Mouse (Mus musculus): Measurements from ENCODE around the gene Abhd2.
"Not testable (repeated sequence)": the region's sequence is repeated elsewhere in the genome, so short reads cannot be mapped to it uniquely, and the experiment has no call there.

Gene Abhd2

GRCm38 (mm10) chr7:79266228-79266627, 6.8 kb upstream of the Abhd2 start:
- no peak for DNase-seq (ENCODE audit: low spot score)

DNA sequence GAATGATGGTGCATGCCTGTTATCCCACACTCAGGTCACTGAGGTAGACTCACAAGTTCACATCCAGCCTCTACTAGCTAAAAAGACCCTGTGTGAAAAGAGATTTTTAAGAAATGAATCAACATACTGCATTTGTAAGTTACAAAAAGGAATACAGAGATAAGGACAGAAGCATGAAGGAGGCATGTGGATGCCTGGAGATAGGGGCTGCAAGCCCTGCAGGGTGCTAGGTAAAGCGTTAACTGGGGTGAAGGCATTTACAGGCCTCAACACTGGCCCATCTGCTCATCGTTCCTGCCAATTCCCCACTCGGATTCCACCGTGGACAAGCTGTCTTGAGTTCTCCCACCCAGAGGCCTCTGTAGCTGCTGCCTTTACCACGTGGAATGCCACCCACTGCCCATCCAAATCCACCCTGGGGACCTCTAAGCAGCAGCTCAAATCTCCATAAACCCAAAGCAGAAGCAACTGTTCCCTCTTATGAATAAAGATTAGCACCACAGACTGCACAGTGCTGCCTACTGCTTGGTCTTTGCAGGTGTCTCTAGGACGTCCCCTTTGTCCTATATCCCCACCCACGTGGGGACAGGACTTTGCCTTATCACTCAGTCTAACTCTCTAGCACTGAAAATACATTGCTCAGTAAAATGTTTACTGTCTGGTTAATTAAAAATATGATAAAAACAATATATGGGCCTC, 5.2 kb upstream of the Abhd2 start:
- no peak for DNase-seq (ENCODE audit: low spot score)

DNA sequence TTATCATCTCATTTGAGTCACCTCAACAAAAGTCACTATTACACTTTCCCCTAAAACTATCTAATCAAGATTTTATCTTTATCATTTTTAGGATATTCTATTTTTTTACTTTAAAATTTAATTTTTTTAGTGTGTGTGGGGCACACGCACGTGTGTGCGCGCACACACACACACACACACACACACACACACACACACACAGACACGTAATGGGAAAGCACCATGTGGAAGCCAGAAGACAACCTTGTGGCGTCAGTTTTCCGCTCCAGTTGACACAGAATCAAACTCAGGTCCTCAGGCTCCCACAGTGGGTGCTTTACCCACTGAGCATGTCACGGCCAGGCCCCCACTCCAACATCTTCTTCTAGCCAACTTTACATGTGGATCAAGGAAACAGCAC, 4.1 kb upstream of the Abhd2 start:
- no peak for DNase-seq (ENCODE audit: low spot score)

GRCm38 (mm10) chr7:79269411-79269810, 3.6 kb upstream of the Abhd2 start:
- no peak for DNase-seq (ENCODE audit: low spot score)

GRCm38 (mm10) chr7:79269866-79270265, 3.1 kb upstream of the Abhd2 start:
- DNase-seq (ENCODE audit: low spot score): no peak

GRCm38 (mm10) chr7:79270961-79271387, 2.0 kb upstream of the Abhd2 start:
- DNase-seq (ENCODE audit: low spot score): no peak

- DNase-seq (ENCODE audit: low spot score): no peak
Observed at GRCm38 (mm10) chr7:79271861-79272788, 874 bp upstream of the Abhd2 start.

DNA sequence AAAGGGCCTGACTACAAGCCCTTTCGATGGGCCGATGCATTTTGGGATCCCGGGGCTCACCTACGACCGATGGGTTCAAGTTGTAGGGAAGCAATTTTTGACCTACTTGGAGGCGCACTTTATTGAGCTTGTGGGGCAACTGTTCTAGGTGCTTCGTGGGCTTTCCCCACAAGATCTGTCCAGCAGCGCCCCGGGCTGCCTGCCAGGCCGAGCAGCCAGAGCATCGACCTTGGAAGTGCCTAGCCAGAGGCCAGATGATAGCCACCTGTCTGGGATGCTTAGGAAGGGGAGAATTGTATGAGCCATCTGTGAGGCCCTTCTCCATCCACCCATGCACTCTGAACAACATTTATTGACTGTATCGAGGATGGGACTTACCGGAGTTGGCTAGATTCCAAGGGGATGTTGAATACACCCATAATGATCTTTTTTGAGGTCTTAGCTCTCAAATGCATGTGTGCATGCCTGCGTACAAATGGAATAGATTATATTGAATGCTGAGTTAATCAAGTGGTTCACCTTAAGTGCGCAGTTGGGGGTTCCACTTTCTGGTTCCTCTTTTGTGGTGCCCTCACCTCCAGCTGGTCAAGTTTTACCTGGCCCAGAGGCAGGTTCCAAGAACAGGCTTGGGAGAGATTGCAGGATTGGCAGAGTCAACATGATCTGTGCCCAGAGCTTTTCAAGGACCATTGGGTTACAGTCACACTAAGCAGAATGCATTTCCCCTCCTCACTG, 906 bp downstream of the Abhd2 start:
- peak; percentile 39 for DNase-seq (ENCODE audit: low spot score)

DNA sequence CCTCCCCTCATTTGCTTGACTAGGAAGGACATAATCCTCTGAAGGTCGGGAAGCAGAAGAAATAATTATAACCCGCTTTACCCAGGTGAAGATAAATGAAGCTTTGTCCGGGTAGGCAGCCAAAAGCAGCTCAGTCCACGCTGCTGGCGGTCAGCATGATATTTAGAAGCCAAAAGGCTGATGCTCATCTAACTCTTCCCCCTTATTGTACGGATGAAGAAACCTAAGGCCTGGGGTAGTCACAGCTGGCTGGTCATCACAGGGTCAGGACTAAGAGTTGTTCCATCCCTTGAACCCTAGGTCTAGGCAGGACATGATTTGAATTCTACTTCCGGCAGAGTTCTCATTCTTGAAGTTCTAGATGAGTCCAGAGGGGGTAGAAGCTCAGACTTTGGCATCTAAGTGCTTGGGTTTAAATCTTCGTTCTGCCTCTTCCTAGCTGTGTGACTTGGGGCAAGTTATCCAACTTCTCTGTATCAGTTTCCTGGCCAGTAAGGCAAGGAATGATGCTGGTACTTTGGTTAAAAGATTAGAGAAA, 1.5 kb downstream of the Abhd2 start:
- no peak for DNase-seq (ENCODE audit: low spot score)

DNA sequence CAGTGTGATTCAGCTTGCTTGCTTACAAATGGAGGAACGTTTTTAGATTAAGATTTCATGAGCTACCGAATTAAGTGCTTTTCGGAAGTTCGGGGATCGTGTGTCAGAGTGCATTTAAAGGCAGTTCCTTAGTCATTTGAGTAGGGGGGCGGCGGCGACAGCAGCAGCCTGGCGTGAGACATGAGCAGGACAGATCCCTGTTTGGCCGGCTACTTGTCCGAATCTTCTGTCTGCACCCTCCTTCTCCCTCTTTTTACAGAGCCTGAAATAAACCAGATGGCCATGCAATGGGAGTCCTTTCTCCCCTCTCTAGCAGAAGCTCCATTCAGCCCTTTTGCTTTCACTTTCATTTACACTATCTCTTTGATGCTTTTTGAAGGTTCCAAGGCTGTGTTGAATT, 2.3 kb downstream of the Abhd2 start:
- no peak for DNase-seq (ENCODE audit: low spot score)

DNA sequence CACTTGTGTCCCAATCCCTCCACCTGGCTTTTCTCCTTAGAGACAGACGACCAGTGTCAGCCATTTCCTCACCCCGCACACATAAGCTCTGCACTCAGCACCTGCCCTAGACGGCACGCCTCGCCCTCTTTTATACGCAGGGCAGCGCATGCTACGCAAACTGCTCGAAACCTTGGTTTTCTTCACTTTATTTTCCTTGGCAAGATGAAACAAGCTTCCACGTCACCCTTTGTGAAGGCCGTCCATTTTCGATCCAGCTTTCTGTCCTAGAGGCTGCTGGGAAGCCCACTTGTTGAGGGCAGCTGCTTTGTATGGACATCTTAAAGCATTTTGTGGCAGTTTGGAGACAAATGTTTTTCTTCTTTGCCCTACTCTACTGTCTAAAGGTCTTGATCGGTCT, 5.4 kb downstream of the Abhd2 start:
- no peak for DNase-seq (ENCODE audit: low spot score)

GRCm38 (mm10) chr7:79279376-79280029, 6.5 kb downstream of the Abhd2 start:
- DNase-seq (ENCODE audit: low spot score): no peak

DNA sequence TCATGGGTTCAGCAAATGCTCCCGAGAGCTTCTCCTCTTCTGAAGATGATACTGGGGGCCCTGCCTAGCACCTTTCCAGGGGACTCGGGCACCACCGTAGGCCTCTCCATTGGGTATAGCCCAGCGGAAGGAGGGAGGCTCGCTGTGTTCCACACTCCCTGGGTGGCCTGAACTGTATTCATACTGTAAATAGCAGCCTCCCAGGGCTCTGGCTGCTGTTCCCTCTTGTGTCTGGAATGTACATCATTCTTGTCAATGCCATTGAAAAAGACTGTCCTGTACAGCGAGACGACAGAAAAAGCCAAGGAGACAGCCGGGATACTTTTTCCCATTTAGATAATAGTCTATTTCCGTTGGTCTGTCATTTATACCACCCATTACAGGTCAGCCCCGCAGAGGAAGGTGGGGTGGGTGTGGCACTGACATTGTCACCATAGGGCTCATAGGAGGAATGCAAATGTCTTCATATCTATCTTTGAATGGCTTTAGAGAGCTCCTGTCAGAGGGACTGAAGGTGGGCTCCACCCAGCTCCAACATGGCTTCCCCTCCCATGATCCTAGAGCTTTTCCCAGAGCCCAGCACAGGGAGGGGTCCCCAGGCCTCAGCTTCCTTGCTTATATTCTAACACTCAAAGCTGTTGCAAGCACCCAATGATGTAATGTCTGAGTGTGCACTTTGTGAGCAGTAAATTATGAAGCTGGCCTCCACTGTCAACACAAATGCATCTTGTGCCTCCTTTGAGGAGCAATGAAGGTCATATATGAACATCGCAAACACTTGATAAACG, 10.1 kb downstream of the Abhd2 start:
- no peak for DNase-seq (ENCODE audit: low spot score)

- not testable (repeated sequence) for DNase-seq (ENCODE audit: low spot score)
Observed at GRCm38 (mm10) chr7:79283671-79283941, 10.6 kb downstream of the Abhd2 start.

DNA sequence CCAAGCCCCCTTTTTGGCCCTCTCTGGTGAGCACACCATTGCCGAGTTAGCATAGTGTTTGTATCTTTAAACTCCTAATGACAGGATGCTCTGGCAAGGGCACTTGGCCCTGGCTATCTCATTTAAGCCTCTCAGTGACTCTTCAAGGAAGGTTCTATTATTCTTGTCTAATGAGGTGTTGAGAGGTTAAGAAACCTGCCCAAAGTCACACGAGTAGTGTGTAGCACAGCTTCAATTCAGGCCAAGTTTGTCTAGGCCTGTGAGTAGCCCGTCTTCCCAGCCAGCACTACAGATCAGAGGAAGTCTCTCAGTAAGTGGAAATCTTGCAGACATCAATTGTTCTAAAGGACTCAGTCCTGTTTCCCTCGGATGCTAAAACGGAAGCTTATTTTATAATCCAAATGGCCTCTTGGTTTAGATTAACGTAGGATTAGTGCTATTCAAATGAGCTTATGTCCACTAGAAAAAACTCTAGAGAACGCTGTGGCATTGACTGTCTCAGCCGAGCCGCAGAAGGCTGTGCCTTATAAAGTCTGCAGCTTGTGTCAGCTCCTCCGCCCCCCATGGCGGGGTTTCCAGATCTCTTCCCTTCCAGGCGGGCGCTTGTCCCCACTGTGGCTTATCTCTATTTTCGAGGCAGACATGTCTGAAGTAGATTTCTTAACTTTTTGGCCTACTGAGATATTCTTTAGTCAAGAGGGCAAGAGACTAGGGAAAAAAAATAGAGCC, 11.3 kb downstream of the Abhd2 start:
- DNase-seq (ENCODE audit: low spot score): peak; percentile 13

GRCm38 (mm10) chr7:79284889-79285280, 11.9 kb downstream of the Abhd2 start:
- DNase-seq (ENCODE audit: low spot score): no peak

GRCm38 (mm10) chr7:79285408-79285807, 12.4 kb downstream of the Abhd2 start:
- DNase-seq (ENCODE audit: low spot score): no peak

- no peak for DNase-seq (ENCODE audit: low spot score)
Observed at GRCm38 (mm10) chr7:79287226-79287625, 14.2 kb downstream of the Abhd2 start.

- no peak for DNase-seq (ENCODE audit: low spot score)
Observed at GRCm38 (mm10) chr7:79287928-79288327, 14.9 kb downstream of the Abhd2 start.

DNA sequence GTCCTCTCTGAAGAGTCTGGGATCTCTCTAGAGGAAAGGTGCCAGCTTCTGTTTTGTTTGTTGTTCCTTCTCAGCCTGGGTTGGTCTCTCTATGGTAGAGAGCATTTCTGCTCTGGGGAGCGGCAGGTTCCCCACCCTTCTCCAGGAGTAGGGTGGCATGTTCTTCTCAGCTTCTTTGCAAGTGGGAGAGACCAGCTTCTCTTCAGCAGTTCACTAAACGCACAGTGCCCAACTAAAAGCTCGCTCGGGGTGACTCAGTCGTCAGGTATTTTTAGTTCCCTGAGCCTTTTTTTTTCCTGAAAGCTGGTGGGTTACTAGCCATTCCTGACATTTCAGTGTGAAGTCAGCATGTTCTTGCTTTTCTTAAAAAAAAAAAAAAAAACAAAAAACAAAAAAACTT, 15.4 kb downstream of the Abhd2 start:
- DNase-seq (ENCODE audit: low spot score): no peak

Measured in retina, embryonic 14.5 days (tissue).